Mouse (Mus musculus) cerebellum, adult (tissue): ENCODE measurements around the gene Rhbg.
"Not testable (repeated sequence)": the region's sequence is repeated elsewhere in the genome, so short reads cannot be mapped to it uniquely, and the experiment has no call there.

Experiments
- ATAC-seq: cut with Nextera tagmentation; 2 replicates; pipeline ENCODE4 v1.9.2; 2017; ENCODE audit warnings: mild to moderate bottlenecking, moderate library complexity, mixed read lengths; ENCODE audit not compliant: insufficient number of reproducible peaks, low FRiP score, low TSS enrichment

Rhbg gene

GRCm38 (mm10) chr3:88254268-88254926, at the start of gene Rhbg:
Gene Rhbg, minus strand, starts transcription at chr3:88254709.
- ATAC-seq = peak; percentile 45

- no peak for ATAC-seq
Measured at GRCm38 (mm10) chr3:88299172-88299571, 44.7 kb upstream of the Rhbg start.

GRCm38 (mm10) chr3:88297321-88297851, 42.9 kb upstream of the Rhbg start:
- no peak for ATAC-seq

- ATAC-seq = peak; percentile 99
Measured at GRCm38 (mm10) chr3:88296561-88297318, 42.2 kb upstream of the Rhbg start, which contains the start of the genes Tsacc and Cct3. Gene Tsacc, minus strand, starts transcription at chr3:88296999. Gene Cct3, plus strand, starts transcription at chr3:88297116.

GRCm38 (mm10) chr3:88296110-88296560, 41.6 kb upstream of the Rhbg start:
- ATAC-seq = no peak

GRCm38 (mm10) chr3:88295272-88295671, 40.8 kb upstream of the Rhbg start:
- ATAC-seq = not testable (repeated sequence)

- no peak for ATAC-seq
Measured at GRCm38 (mm10) chr3:88291970-88292369, 37.5 kb upstream of the Rhbg start.

GRCm38 (mm10) chr3:88288133-88288713, 33.7 kb upstream of the Rhbg start:
- not testable (repeated sequence) for ATAC-seq

GRCm38 (mm10) chr3:88287110-88287509, 32.6 kb upstream of the Rhbg start, which contains the start of gene Gm38392:
Gene Gm38392, minus strand, starts transcription at chr3:88287210.
- ATAC-seq = no peak

GRCm38 (mm10) chr3:88285565-88285895, 31.0 kb upstream of the Rhbg start:
- ATAC-seq = not testable (repeated sequence)

- not testable (repeated sequence) for ATAC-seq
Measured at GRCm38 (mm10) chr3:88284815-88285564, 30.5 kb upstream of the Rhbg start.

- not testable (repeated sequence) for ATAC-seq
Measured at GRCm38 (mm10) chr3:88281141-88281916, 26.8 kb upstream of the Rhbg start.

- ATAC-seq = no peak
Measured at GRCm38 (mm10) chr3:88280035-88280434, 25.5 kb upstream of the Rhbg start.

GRCm38 (mm10) chr3:88276529-88277143, 22.1 kb upstream of the Rhbg start:
- no peak for ATAC-seq

- ATAC-seq = no peak
Measured at GRCm38 (mm10) chr3:88276121-88276520, 21.6 kb upstream of the Rhbg start.

GRCm38 (mm10) chr3:88274002-88274401, 19.5 kb upstream of the Rhbg start:
- no peak for ATAC-seq

GRCm38 (mm10) chr3:88271859-88272258, 17.4 kb upstream of the Rhbg start:
- no peak for ATAC-seq

- not testable (repeated sequence) for ATAC-seq
Measured at GRCm38 (mm10) chr3:88271298-88271697, 16.8 kb upstream of the Rhbg start.

GRCm38 (mm10) chr3:88268991-88269390, 14.5 kb upstream of the Rhbg start:
- ATAC-seq = no peak
